In the genomic region with DNA sequence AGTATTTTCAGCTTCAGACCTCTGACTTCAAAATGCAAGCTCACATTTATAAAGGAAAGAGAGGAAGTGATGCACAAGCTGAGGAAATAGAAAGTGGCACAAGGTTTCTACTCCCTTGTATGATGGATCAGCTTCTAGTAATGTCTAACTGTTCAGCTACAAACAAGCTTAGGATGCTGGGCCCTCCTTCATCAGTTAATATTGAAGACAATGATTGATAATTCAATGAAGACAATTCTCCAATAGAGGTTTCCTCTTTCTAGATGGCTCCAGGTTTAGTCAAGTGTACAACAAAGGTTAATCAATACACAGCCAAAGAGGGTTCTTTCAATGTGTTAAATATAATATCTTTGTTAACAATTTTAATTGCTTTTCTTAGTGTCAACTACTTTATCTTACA, we compare ENCODE assay signal across 28 mouse cellular contexts. TPM values are rescaled to one million over a fixed set of nuclear protein-coding genes. Genes with fewer than 3 reads are reported as not detected.
DNase-seq lines count a peak whose midpoint lies in the region; ATAC-seq and TF ChIP-seq lines count a peak whose summit lies in the region.
"Had no signal": no experiment of that assay in that cellular context is flagged by ENCODE, and none has a peak within 500 bp of the region (broad histone marks: within the 10 kb centered on the region; RNA-seq: fewer than 3 reads in every experiment).

A gene (minus strand): TSS at position 101 of the 400 bp plus-strand sequence.

- no peaks in the 10 kb centered on the region for H3K4me1 ChIP-seq in kidney, embryonic 15.5 days
- no peaks in the 10 kb centered on the region for H3K4me1 ChIP-seq in liver, embryonic 12.5 days
- H3K4me1 ChIP-seq in liver, postnatal 0 days (ENCODE audit: insufficient read depth): no peaks in the 10 kb centered on the region
- H3K4me1 ChIP-seq: embryonic facial prominence, embryonic 12.5 days; embryonic facial prominence, embryonic 15.5 days; hindbrain, embryonic 10.5 days; hindbrain, embryonic 13.5 days had no signal

- no peak for TF ChIP-seq EP300 in liver, postnatal 0 days (IDR thresholded peaks at IDR 0.05; ENCODE audit: low read depth)

- no peak for DNase-seq in kidney, adult 18-20 months
- no peak for DNase-seq in liver
- no peak for DNase-seq in liver, postnatal 0 days
- no peak for DNase-seq in urinary bladder, postnatal 10 days (ENCODE audit: low spot score)
- DNase-seq: adrenal gland, adult 2 months; adrenal gland, postnatal 14 days; cerebellum, adult 11 months; cerebellum, adult 2 months; cerebellum, adult 9-11 months; cerebellum, postnatal 25 days; forebrain, postnatal 0 days; gastrocnemius, adult 2 months; gastrocnemius, postnatal 14 days; heart, postnatal 36 days had no signal

- no peak within 1 kb of the TSS for H3K9ac ChIP-seq in kidney, embryonic 15.5 days
- no peak within 1 kb of the TSS for H3K9ac ChIP-seq in liver, embryonic 12.5 days
- H3K9ac ChIP-seq in liver, postnatal 0 days (replicated peaks): no peak within 1 kb of the TSS
- H3K9ac ChIP-seq: embryonic facial prominence, embryonic 12.5 days; embryonic facial prominence, embryonic 15.5 days; forebrain, postnatal 0 days; hindbrain, embryonic 13.5 days had no signal

- no peak within 1 kb of the TSS for H3K4me2 ChIP-seq in kidney, embryonic 15.5 days
- H3K4me2 ChIP-seq in liver, embryonic 12.5 days: no peak within 1 kb of the TSS
- no peak within 1 kb of the TSS for H3K4me2 ChIP-seq in liver, postnatal 0 days (ENCODE audit: low read depth, low read length)
- H3K4me2 ChIP-seq: embryonic facial prominence, embryonic 12.5 days; embryonic facial prominence, embryonic 15.5 days; heart, embryonic 11.5 days; hindbrain, embryonic 13.5 days had no signal

- TF ChIP-seq CTCF in liver, postnatal 0 days (IDR thresholded peaks at IDR 0.05; ENCODE audit: low read depth): no peak

- no peaks in the 10 kb centered on the region for H3K27me3 ChIP-seq in kidney, embryonic 15.5 days
- no peaks in the 10 kb centered on the region for H3K27me3 ChIP-seq in liver, embryonic 12.5 days (replicated peaks)
- H3K27me3 ChIP-seq in liver, postnatal 0 days (ENCODE audit: insufficient read depth, low read length): no peaks in the 10 kb centered on the region
- H3K27me3 ChIP-seq: embryonic facial prominence, embryonic 12.5 days; embryonic facial prominence, embryonic 15.5 days; hindbrain, embryonic 13.5 days had no signal

- no peak for ATAC-seq in kidney, embryonic 15.5 days (replicated peaks; ENCODE audit: low FRiP score)
- ATAC-seq in liver, embryonic 12.5 days: no peak
- ATAC-seq in liver, postnatal 0 days: no peak
- ATAC-seq: CD4-positive, CD25-positive, alpha-beta regulatory T cell, adult 4 months; forebrain, embryonic 14.5 days; forebrain, postnatal 0 days had no signal

- no peaks in the 10 kb centered on the region for H3K36me3 ChIP-seq in kidney, embryonic 15.5 days
- H3K36me3 ChIP-seq in liver, embryonic 12.5 days: no peaks in the 10 kb centered on the region
- H3K36me3 ChIP-seq in liver, postnatal 0 days (replicated peaks; ENCODE audit: insufficient read depth, low read length): no peaks in the 10 kb centered on the region
- H3K36me3 ChIP-seq: embryonic facial prominence, embryonic 12.5 days; embryonic facial prominence, embryonic 15.5 days; hindbrain, embryonic 10.5 days; hindbrain, embryonic 13.5 days had no signal

- no peak within 1 kb of the TSS for H3K27ac ChIP-seq in kidney, embryonic 15.5 days
- 0 out of 2 replicates have a peak within 1 kb of the TSS, but pooled peaks have one; percentile 41 for H3K27ac ChIP-seq in liver, embryonic 12.5 days
- peak within 1 kb of the TSS; percentile 31; the same call in 1 of the 2 replicates for H3K27ac ChIP-seq in liver, postnatal 0 days (ENCODE audit: low read depth)
- H3K27ac ChIP-seq: embryonic facial prominence, embryonic 12.5 days; embryonic facial prominence, embryonic 15.5 days; gastrocnemius, adult 2 months; hindbrain, embryonic 10.5 days; hindbrain, embryonic 13.5 days had no signal

- H3K4me3 ChIP-seq in kidney, embryonic 15.5 days (replicated peaks): no peak within 1 kb of the TSS
- no peak within 1 kb of the TSS for H3K4me3 ChIP-seq in liver, embryonic 12.5 days
- no peak within 1 kb of the TSS for H3K4me3 ChIP-seq in liver, postnatal 0 days (ENCODE audit: low read depth, low read length)
- H3K4me3 ChIP-seq: embryonic facial prominence, embryonic 12.5 days; embryonic facial prominence, embryonic 15.5 days; gastrocnemius, adult 2 months; hindbrain, embryonic 10.5 days; hindbrain, embryonic 13.5 days had no signal

- H3K9me3 ChIP-seq in kidney, embryonic 15.5 days (replicated peaks): no peaks in the 10 kb centered on the region
- H3K9me3 ChIP-seq in liver, embryonic 12.5 days (replicated peaks): no peaks in the 10 kb centered on the region
- H3K9me3 ChIP-seq in liver, postnatal 0 days (ENCODE audit: low read length): no peaks in the 10 kb centered on the region
- H3K9me3 ChIP-seq: embryonic facial prominence, embryonic 12.5 days; embryonic facial prominence, embryonic 15.5 days; hindbrain, embryonic 10.5 days; hindbrain, embryonic 13.5 days had no signal

RNA-seq across cellular contexts. Expression of the gene that starts here (rescaled TPM):
- 49.8 and 57.4 TPM in 2 replicates for polyA plus RNA-seq in kidney, embryonic 15.5 days (2015; fragmentation: Nextera tagmentation; extraction: Ambion mirVana)
- polyA plus RNA-seq in liver, embryonic 12.5 days (2016; fragmentation: Nextera tagmentation; extraction: Ambion mirVana): 0.08 TPM in 2 replicates
- 0.40 and 0.78 TPM in 2 replicates for polyA plus RNA-seq in liver, postnatal 0 days (2015; fragmentation: Nextera tagmentation; extraction: Ambion mirVana)
- polyA plus RNA-seq: adrenal gland, adult 2 months; C2C12; CD4-positive, CD25-positive, alpha-beta regulatory T cell, adult 4 months; cerebellum, adult 2 months; embryonic facial prominence, embryonic 12.5 days; embryonic facial prominence, embryonic 15.5 days; forebrain, embryonic 11.5 days; forebrain, embryonic 14.5 days; forebrain, postnatal 0 days; frontal cortex, adult 2 months; heart, embryonic 11.5 days; heart, embryonic 14.5 days; heart, postnatal 0 days; hindbrain, embryonic 10.5 days; hindbrain, embryonic 13.5 days had no signal

Comparison
In these comparisons a context has a peak if more than half of its experiments do, and no peak if none do; other contexts are left out.
1. RNA of the gene that starts here (polyA plus RNA-seq): 49.8 to 57.4 TPM in kidney, embryonic 15.5 days; 0.40 to 0.78 TPM in liver, postnatal 0 days and 0.08 TPM in liver, embryonic 12.5 days; every median in the first group is over 10 times any median in the second.